Mouse (Mus musculus) stomach, postnatal 0 days (tissue): Measurements from ENCODE around the gene Endou.

Experiments
- CTCF ChIP-seq: IDR thresholded peaks from 2 replicates; pipeline ENCODE4 v1.5.1; 2016; ENCODE audit warnings: antibody characterized with exemption, low read depth, mild to moderate bottlenecking, moderate library complexity
- EP300 ChIP-seq: optimal IDR thresholded peaks from 2 replicates; pipeline ENCODE3; 2016; ENCODE audit warnings: antibody characterized with exemption

DNA sequence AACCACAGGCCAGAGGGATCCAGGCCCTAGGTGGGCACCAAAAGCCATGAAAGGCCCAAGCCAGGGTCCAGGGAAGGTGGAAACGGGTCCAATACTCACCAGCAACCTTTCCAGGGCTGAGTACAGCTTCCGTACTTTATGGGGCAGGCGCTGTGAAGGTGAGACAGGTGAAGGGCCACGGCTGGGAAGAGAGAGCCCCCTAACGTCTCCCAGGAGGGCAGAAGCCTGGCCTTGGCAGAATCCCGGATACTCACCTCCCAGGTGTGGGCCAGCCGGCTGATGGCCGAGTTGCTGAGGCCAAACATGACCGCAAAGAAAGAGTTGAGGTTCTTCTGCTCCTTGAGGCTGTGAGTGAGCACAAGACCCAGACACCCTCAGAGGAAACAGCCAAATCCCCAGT is 18.3 kb upstream of the Endou start:
- TF ChIP-seq CTCF, result no peak
- TF ChIP-seq EP300, result no peak
